Mouse (Mus musculus) duodenum, adult 2 months (tissue): ENCODE results near the gene Dync1h1. TPM values are rescaled to one million over a fixed set of nuclear protein-coding genes. Genes with fewer than 3 reads are reported as not detected.

ENCODE experiments used
- polyA plus RNA-seq: library from polyadenylated mRNA; depleted of rRNA; stranded (reverse); fragments of >200 nt; gene quantifications from 2 replicates; pipeline ENCODE4 v1.2.3, GENCODE M21; 2012; ENCODE audit warnings: low replicate concordance; rRNA removed

Gene Dync1h1
- 174 TPM in 2 replicates for polyA plus RNA-seq

DNA sequence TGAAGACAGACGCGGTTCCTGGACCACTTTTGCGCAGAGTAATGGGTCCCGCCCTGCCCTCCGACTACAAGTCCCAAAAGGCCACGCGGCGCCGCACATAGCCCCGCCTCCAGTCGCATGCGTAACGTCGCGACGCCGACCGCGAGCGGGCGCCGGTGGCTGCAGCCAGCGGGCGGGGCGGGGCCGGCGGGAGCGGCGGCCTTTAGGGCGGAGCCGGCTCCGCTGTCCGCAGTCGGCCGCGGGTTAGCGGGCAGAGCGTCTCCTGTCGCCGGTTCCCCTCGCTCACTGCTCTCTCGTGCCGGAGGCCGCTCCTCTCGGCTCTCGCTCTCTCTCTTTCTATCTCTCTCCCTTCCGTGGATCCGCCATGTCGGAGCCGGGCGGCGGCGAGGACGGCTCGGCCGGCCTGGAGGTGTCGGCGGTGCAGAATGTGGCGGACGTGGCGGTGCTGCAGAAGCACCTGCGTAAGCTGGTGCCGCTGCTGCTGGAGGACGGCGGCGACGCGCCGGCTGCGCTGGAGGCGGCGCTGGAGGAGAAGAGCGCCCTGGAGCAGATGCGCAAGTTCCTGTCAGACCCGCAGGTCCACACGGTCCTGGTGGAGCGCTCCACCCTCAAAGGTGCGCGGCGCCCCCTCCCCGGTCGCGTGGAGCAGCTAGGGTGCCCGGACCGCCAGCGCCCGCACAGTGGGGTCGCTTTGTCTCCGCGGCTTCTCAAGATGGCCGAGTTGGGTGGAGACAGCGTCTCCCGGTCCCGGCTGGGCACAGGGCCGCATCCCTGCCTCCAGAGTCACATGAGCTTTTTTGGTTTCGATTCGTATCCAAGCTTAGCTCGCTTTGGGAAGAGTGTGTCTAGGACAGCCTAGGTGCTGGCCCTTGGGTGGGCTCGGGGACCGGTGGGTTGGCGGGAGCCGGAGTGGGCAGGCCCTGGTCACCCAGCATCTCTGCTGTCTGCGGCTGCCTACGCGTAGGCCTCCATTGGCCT lies at the start of gene Dync1h1:
Gene Dync1h1, plus strand, starts transcription at position 212 of the 978 bp plus-strand sequence.

DNA sequence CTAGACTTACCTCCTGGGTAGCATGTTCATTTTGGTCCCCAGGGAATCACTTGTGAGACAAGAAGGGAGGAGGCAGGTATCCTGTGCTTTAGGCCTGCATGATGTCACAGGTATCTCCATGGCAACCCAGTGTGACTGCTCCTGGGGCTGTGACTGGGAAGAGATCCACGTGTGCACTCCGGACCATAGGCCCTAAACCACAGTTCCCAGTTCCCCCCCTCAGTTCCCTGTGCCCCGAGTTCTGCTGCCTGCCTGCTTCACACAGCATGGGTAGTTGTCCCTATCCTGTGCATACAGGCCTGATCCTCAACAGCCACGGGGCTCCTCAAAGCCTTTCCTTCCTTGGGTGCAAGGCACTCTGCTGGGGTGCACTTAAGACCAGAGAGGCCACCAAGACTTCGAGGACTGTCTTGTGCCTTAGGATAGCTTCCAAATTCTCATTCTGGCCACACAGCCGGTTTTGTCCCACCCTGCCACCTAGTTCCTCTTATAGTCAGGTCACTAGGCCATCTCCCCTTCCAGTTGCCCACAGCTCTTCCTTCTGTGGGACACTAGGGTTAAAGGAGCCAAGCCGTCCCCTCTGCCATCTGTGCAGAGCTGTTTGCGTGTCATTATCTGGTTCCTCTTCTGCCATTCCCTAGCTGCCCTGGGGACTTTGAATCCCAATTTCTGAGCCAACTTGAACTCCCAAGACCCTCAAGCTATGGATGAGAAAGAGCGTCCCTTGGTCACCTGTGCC lies 81.5 kb downstream of the Dync1h1 start, which contains the start of gene 1700001K19Rik:
Gene 1700001K19Rik, minus strand, starts transcription at position 59 of the 739 bp plus-strand sequence.

DNA sequence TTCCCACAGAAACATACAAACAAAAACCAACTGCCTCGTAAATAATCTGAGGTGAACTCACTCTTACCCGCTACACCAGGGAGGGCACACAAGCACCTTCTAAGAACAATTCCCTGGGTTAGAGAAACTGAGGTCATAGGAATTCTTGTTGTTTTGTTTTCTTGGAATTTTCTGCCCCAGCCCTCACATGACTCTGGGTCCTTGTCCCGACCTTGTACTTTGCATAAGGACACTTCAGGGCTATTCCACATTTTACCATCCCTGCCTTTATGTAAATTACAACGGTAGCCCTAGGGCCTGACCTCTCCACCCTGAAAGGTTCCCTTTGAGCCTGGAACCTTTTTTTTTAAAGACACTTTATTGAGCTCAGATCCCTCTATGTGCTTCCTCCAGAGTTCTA lies 101.3 kb downstream of the Dync1h1 start, which contains the start of gene Hsp90aa1:
Gene Hsp90aa1, minus strand, starts transcription at position 173 of the 400 bp plus-strand sequence.

Other genes with a start within 250 kb of the Dync1h1 start
- gene Ppp2r5c, start 154.3 kb upstream of the Dync1h1 start, polyA plus RNA-seq: 12.8 and 15.6 TPM in 2 replicates
- gene 1700001K19Rik, start 81.2 kb downstream of the Dync1h1 start, polyA plus RNA-seq: not detected in 2 replicates
- gene Hsp90aa1, start 101.3 kb downstream of the Dync1h1 start, polyA plus RNA-seq: 9.4 and 10.4 TPM in 2 replicates
- 9.4 and 16.7 TPM in 2 replicates for gene Wdr20, start 136.5 kb downstream of the Dync1h1 start, polyA plus RNA-seq
- gene Mok, start 239.5 kb downstream of the Dync1h1 start, polyA plus RNA-seq: 0.12 and 0.56 TPM in 2 replicates
- gene Zfp839, start 248.8 kb downstream of the Dync1h1 start, polyA plus RNA-seq: 2.6 and 5.6 TPM in 2 replicates